Mouse (Mus musculus) heart, adult 2 months (tissue): ENCODE data around the gene Bace1. TPM values are rescaled to one million over a fixed set of nuclear protein-coding genes. Genes with fewer than 3 reads are reported as not detected.
"Not testable (repeated sequence)": the region's sequence is repeated elsewhere in the genome, so short reads cannot be mapped to it uniquely, and the experiment has no call there.

Source experiments
- DNase-seq, 2 experiments: peaks; one replicate each; pipeline ENCODE4 v3.0.0; 2021
- H3K27ac ChIP-seq: fragments of 200-600 bp; 2 replicates; pipeline ENCODE4 v1.8.1; 2022
- H3K27me3 ChIP-seq: fragments of 200-500 bp; 2 replicates; pipeline ENCODE4 v1.6.1; 2012; ENCODE audit warnings: mild to moderate bottlenecking, low read length, inconsistent platforms, mixed read lengths; ENCODE audit not compliant: control insufficient read depth, insufficient read depth
- H3K36me3 ChIP-seq: fragments of 200-500 bp; 2 replicates; pipeline ENCODE4 v1.6.1; 2012; ENCODE audit warnings: low read length, inconsistent platforms; ENCODE audit not compliant: control insufficient read depth, insufficient read depth
- H3K4me1 ChIP-seq: fragments of 200-500 bp; 2 replicates; pipeline ENCODE4 v1.6.1; 2011; ENCODE audit warnings: low read length; ENCODE audit not compliant: control insufficient read depth, insufficient read depth
- H3K4me3 ChIP-seq: fragments of 200-600 bp; 2 replicates; pipeline ENCODE4 v1.8.1; 2022
- H3K79me2 ChIP-seq: fragments of 200-500 bp; replicated peaks from 2 replicates; pipeline ENCODE4 v1.6.1; 2012; ENCODE audit warnings: mild to moderate bottlenecking, inconsistent platforms, low read length, moderate library complexity, mixed read lengths; ENCODE audit not compliant: control insufficient read depth, insufficient read depth
- H3K9ac ChIP-seq: fragments of 200-500 bp; 2 replicates; pipeline ENCODE4 v1.6.1; 2012; ENCODE audit warnings: low read depth, mild to moderate bottlenecking, control low read depth, inconsistent platforms, low read length, mixed read lengths
- CTCF ChIP-seq: fragments of 200-600 bp; IDR thresholded peaks from 2 replicates; pipeline ENCODE4 v1.8.1; 2022; ENCODE audit warnings: antibody characterized with exemption, mild to moderate bottlenecking, moderate library complexity
- EP300 ChIP-seq: fragments of 200-500 bp; IDR thresholded peaks from 2 replicates; pipeline ENCODE4 v1.6.1; 2011; ENCODE audit warnings: low read depth, low read length, control low read depth; ENCODE audit not compliant: insufficient read depth
- POLR2A ChIP-seq: fragments of 200-500 bp; IDR thresholded peaks from 2 replicates; pipeline ENCODE4 v1.6.1; 2011; ENCODE audit warnings: mild to moderate bottlenecking, low read depth, low read length, control low read depth; ENCODE audit not compliant: insufficient read depth
- WGBS: fragments of 180-500 bp; shearing (Covaris S2); methylation state at CpG from one replicate; pipeline ENCODE4 v1.1.7; 2018; 5-methylcytosine and 5-hydroxymethylcytosine counted together
- intact Hi-C: fragments of 180-260 bp; cut with DNase I; formaldehyde crosslinking; loops from one replicate; pipeline ENCODE4 v1.15.1; 2025
- polyA plus RNA-seq: library from polyadenylated mRNA; depleted of rRNA; stranded (reverse); fragments of >200 nt; gene quantifications from 2 replicates; pipeline ENCODE4 v1.2.3, GENCODE M21; 2012
- total RNA-seq, 2 experiments: library from RNA; stranded (reverse); gene quantifications; 2 replicates each; pipeline ENCODE4 v1.2.3; 2021

The Bace1 gene
- total and polyA plus RNA-seq, 3 experiments = 22.7 to 30.6 (median 29.5) TPM

DNA sequence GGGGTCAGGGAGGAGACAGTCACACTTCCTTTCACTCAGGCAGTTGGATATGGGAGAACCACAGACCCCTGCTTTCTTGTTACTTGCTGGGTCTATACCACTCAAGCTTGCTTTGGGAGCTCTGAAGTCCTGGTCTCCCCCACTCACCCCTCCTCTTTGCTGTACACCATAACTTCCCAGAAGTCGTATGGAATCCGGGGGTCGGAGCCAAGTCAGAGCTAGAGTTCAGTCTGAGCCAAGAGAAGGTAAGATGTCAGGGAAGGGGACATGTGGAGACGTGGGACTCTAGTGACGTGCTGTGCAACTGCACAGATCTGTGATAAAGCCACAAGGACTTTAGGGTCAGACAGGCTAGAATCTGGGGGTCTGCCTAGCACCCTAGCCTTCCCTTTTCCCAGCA lies 2.0 kb downstream of the Bace1 start:
- H3K9ac ChIP-seq = peak overlapping the region; percentile 59
- peaks cover 2% of the 10 kb centered on the region for H3K36me3 ChIP-seq
- no peak for DNase-seq
- H3K27ac ChIP-seq = peak overlapping the region; percentile 38
- intact Hi-C loops = no loop called here
- H3K4me3 ChIP-seq = peak overlapping the region; percentile 79
- WGBS = 26% methylated on average over 5 of the region's 5 CpGs
- H3K27me3 ChIP-seq = no peaks in the 10 kb centered on the region
- peaks cover 11% of the 10 kb centered on the region for H3K4me1 ChIP-seq
- H3K79me2 ChIP-seq = no peaks in the 10 kb centered on the region
- no peak for TF ChIP-seq CTCF
- no peak for TF ChIP-seq EP300
- TF ChIP-seq POLR2A = no peak

DNA sequence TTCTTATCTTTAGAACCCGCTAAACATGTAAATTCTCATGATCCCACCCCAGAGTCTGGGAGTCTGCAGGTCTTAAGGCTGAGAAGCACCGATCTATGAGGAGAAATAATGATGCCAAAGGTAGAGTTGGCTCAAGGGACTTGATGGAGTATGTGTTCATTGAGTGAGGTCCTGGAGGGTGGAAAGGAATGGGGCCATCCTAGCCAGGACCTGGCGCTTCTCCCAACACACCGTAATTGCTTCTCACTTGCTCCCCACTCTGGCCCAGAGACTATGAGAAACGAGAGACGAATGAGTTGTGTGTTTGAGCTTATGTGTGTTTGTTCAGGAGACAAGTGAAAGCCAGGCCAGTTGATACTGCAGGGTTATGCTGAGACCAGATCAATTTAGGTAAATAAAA lies 3.1 kb downstream of the Bace1 start:
- 69% methylated on average over 6 of the region's 6 CpGs for WGBS
- Histone ChIP-seq H3K79me2 (no peaks in the 10 kb centered on the region), H3K27me3 (no peaks in the 10 kb centered on the region), H3K27ac (no peak overlapping the region), H3K4me3 (no peak overlapping the region), H3K4me1 (peaks cover 11% of the 10 kb centered on the region), H3K9ac (no peak overlapping the region), H3K36me3 (peaks cover 2% of the 10 kb centered on the region)
- no peak for TF ChIP-seq POLR2A
- no peak for TF ChIP-seq CTCF
- no peak for TF ChIP-seq EP300
- intact Hi-C loops = no loop called here
- no peak for DNase-seq

DNA sequence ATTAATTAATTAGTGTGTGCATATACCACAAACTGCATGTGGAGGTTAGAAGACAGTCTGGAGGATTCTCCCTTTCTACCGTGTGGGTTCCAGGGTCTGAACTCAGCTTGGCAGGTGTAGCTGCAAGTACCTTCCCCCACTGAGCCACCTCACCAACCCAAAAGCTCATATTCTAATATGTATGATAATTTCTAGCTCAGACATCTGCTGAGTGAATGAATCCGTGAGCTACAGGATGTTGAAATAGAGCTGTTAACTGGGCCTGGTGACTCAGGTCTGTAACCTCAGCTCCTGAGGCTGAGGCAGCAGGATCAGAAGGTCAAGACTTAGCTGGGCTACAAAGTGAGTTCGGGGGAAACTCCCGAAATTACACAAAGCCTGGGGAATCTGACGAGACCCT lies 4.6 kb downstream of the Bace1 start:
- Histone ChIP-seq H3K4me3 (no peak overlapping the region), H3K4me1 (peaks cover 11% of the 10 kb centered on the region), H3K79me2 (no peaks in the 10 kb centered on the region), H3K9ac (no peak overlapping the region), H3K27me3 (no peaks in the 10 kb centered on the region), H3K36me3 (peaks cover 2% of the 10 kb centered on the region), H3K27ac (no peak overlapping the region)
- WGBS = 83% methylated on average over 5 of the region's 5 CpGs
- intact Hi-C loops = no loop called here
- no peak for TF ChIP-seq CTCF
- no peak for TF ChIP-seq EP300
- TF ChIP-seq POLR2A = no peak
- no peak for DNase-seq

- no peaks in the 10 kb centered on the region for H3K79me2 ChIP-seq
- H3K36me3 ChIP-seq = peaks cover 2% of the 10 kb centered on the region
- no peak for TF ChIP-seq POLR2A
- no peak for TF ChIP-seq EP300
- no peak for TF ChIP-seq CTCF
- H3K9ac ChIP-seq = no peak overlapping the region
- intact Hi-C loops = no loop called here
- peaks cover 14% of the 10 kb centered on the region for H3K4me1 ChIP-seq
- no peak for DNase-seq
- 79% methylated on average over 1 of the region's 1 CpGs for WGBS
- H3K27me3 ChIP-seq = no peaks in the 10 kb centered on the region
- no peak overlapping the region for H3K27ac ChIP-seq
- H3K4me3 ChIP-seq = no peak overlapping the region
These were observed 5.4 kb downstream of the Bace1 start for GRCm38 (mm10) chr9:45843780-45844179.

DNA sequence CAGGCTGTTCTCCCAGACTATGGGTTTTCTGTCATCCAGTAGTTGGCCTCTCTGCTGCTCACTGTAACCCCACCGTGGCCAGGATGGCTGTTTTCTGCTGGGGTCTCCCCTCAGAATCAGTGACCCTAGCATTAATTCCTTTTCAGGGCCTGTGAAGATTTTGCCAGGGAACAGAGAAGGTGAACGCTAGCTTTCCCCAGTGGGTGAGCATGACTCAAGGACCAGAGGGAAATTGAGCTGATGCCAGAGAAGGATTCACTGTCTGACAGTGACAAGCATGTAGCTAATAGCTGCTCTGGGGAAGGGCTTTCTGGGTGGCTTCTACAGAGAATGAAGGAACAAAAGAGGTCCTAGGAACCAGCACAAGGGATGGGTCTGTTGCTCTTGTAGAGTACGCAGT lies 7.2 kb downstream of the Bace1 start:
- Histone ChIP-seq H3K9ac (no peak overlapping the region), H3K27me3 (no peaks in the 10 kb centered on the region), H3K4me1 (peaks cover 20% of the 10 kb centered on the region), H3K79me2 (no peaks in the 10 kb centered on the region), H3K36me3 (peaks cover 2% of the 10 kb centered on the region), H3K27ac (no peak overlapping the region), H3K4me3 (no peak overlapping the region)
- 72% methylated on average over 3 of the region's 3 CpGs for WGBS
- intact Hi-C loops = no loop called here
- DNase-seq = no peak
- no peak for TF ChIP-seq CTCF
- TF ChIP-seq POLR2A = no peak
- TF ChIP-seq EP300 = no peak

DNA sequence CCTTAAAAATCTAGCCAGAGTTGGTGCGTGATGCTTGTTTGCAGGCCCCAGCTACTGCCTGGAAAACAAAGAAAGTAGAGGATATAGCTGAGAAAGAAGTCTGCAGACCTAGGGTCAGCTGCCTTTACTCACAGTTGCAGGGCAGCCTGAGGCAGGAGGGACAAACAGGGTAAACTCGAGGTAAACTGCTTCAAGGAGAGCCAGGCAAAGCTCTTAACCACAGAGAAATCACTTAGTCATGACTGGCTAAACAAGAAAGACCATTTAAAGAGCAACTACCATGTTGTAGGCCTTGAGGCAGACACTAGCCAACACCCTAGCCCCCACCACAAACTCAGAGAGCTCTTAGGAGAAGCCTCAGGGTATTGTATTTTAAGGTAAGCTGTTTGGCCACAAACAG lies 7.8 kb downstream of the Bace1 start:
- 74% methylated on average over 2 of the region's 2 CpGs for WGBS
- H3K4me3 ChIP-seq, H3K79me2 ChIP-seq, H3K9ac ChIP-seq, intact Hi-C loops, DNase-seq, H3K27ac ChIP-seq, H3K36me3 ChIP-seq, H3K27me3 ChIP-seq: not testable (repeated sequence)
- peaks cover 21% of the 10 kb centered on the region for H3K4me1 ChIP-seq
